Mouse (Mus musculus): Measurements from ENCODE around the gene Arl4a.

DNA sequence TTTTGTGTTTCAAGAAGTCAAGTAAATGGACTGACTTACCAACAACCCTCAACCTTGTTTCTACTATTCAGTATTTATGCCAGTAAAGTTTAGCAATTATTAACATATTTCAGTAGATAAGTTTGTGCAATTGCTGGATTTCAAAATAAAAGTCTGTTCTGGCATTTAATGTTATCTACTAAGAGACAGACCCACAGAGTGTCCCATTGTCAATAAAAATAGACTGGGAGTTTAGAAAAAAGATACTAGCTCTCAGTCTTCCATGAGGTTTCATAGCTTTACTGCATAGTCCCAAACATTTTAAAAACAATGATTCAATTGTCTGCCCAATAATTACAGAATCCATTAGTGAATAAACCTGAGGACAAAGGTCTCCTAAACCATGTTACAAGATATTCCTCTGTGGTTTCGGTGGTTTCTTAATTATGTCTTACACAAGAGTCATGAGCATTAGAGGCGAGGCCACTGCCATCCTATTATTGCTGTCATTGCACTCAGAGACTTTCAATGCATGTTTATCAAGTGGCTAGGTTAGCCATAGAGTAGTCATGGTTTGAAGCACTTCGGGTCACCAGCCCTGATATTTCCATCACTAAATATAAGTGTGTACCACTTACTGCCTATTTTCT, 14.7 kb downstream of the Arl4a start:
- TF ChIP-seq GATA1 (IDR thresholded peaks at IDR 0.05; ENCODE audit: borderline replicate concordance, low read length) (no peak), FLI1 (IDR thresholded peaks at IDR 0.05; ENCODE audit: low read length) (no peak)

Data from megakaryocyte, embryonic 14.5 days (primary cell).